Mouse (Mus musculus) right cerebral cortex, postnatal 10 days (tissue): Measurements from ENCODE around the gene Phactr2.

Source experiments
- DNase-seq, 2 experiments: peaks; one replicate each; pipeline ENCODE4 v3.0.0; 2021; ENCODE audit warnings: low spot score in 2 of 2

Phactr2 gene

GRCm38 (mm10) chr10:13331405-13332032 lies 142.7 kb downstream of the Phactr2 start:
- DNase-seq: peak in 1 of 2 experiments; percentile 3

- DNase-seq: no peak
These were observed 145.6 kb downstream of the Phactr2 start for GRCm38 (mm10) chr10:13328602-13329001.

- no peak for DNase-seq
These were observed 147.9 kb downstream of the Phactr2 start for GRCm38 (mm10) chr10:13326149-13326873.

GRCm38 (mm10) chr10:13323806-13324411 lies 150.3 kb downstream of the Phactr2 start:
- DNase-seq: peak; percentile 41 to 54

- DNase-seq: no peak
These were observed 150.9 kb downstream of the Phactr2 start for GRCm38 (mm10) chr10:13323139-13323805.

GRCm38 (mm10) chr10:13314999-13315398 lies 159.2 kb downstream of the Phactr2 start:
- no peak for DNase-seq

GRCm38 (mm10) chr10:13312576-13312975 lies 161.6 kb downstream of the Phactr2 start:
- no peak for DNase-seq

- DNase-seq: no peak
These were observed 162.6 kb downstream of the Phactr2 start for GRCm38 (mm10) chr10:13311612-13312011.

- no peak for DNase-seq
These were observed 164.1 kb downstream of the Phactr2 start for GRCm38 (mm10) chr10:13310075-13310474.

- peak in 1 of 2 experiments; percentile 32 for DNase-seq
These were observed 169.5 kb downstream of the Phactr2 start for GRCm38 (mm10) chr10:13304641-13305241.

- DNase-seq: no peak
These were observed 170.6 kb downstream of the Phactr2 start for GRCm38 (mm10) chr10:13303271-13304265.

GRCm38 (mm10) chr10:13300601-13301000 lies 173.6 kb downstream of the Phactr2 start:
- no peak for DNase-seq

GRCm38 (mm10) chr10:13300196-13300595 lies 174.0 kb downstream of the Phactr2 start:
- DNase-seq: no peak

GRCm38 (mm10) chr10:13294886-13295285 lies 179.3 kb downstream of the Phactr2 start:
- no peak for DNase-seq

- DNase-seq: no peak
These were observed 182.2 kb downstream of the Phactr2 start for GRCm38 (mm10) chr10:13292026-13292425.

GRCm38 (mm10) chr10:13289252-13289961 lies 184.8 kb downstream of the Phactr2 start:
- DNase-seq: peak; percentile 37 to 46

GRCm38 (mm10) chr10:13288296-13288695 lies 185.9 kb downstream of the Phactr2 start:
- DNase-seq: no peak

GRCm38 (mm10) chr10:13283441-13283840 lies 190.8 kb downstream of the Phactr2 start:
- no peak for DNase-seq

- no peak for DNase-seq
These were observed 193.8 kb downstream of the Phactr2 start for GRCm38 (mm10) chr10:13280298-13280853.

- DNase-seq: no peak
These were observed 197.9 kb downstream of the Phactr2 start for GRCm38 (mm10) chr10:13276298-13276697.
